Mouse (Mus musculus) limb, embryonic 13.5 days (tissue): ENCODE measurements around the gene Trim34b. TPM values are rescaled to one million over a fixed set of nuclear protein-coding genes. Genes with fewer than 3 reads are reported as not detected.
A peak's percentile ranks its signal among the peaks of the same experiment; 100 is the strongest.
"Not testable (repeated sequence)": the region's sequence is repeated elsewhere in the genome, so short reads cannot be mapped to it uniquely, and the experiment has no call there.

ENCODE experiments used
- ATAC-seq: fragments of 200-750 bp; cut with Nextera tagmentation; 2 replicates; pipeline ENCODE4 v1.8.0; 2017; ENCODE audit warnings: low read depth, moderate number of reproducible peaks, moderate TSS enrichment; ENCODE audit not compliant: low FRiP score
- H3K27ac ChIP-seq: fragments of 300-500 bp; sonication (generic); 2 replicates; pipeline ENCODE4 v1.5.1; 2015; ENCODE audit warnings: inconsistent platforms, mild to moderate bottlenecking, moderate library complexity
- H3K27me3 ChIP-seq: fragments of 300-500 bp; sonication (generic); 2 replicates; pipeline ENCODE4 v1.6.1; 2015; ENCODE audit warnings: mild to moderate bottlenecking, inconsistent platforms
- H3K36me3 ChIP-seq: fragments of 300-500 bp; sonication (generic); 2 replicates; pipeline ENCODE4 v1.6.1; 2015; ENCODE audit warnings: inconsistent platforms, mild to moderate bottlenecking, moderate library complexity
- H3K4me1 ChIP-seq: fragments of 300-500 bp; sonication (generic); 2 replicates; pipeline ENCODE4 v1.6.1; 2015; ENCODE audit warnings: inconsistent platforms
- H3K4me2 ChIP-seq: fragments of 300-500 bp; sonication (generic); replicated peaks from 2 replicates; pipeline ENCODE4 v1.6.1; 2015; ENCODE audit warnings: inconsistent platforms, mild to moderate bottlenecking, moderate library complexity
- H3K4me3 ChIP-seq: fragments of 300-500 bp; sonication (generic); 2 replicates; pipeline ENCODE4 v1.5.1; 2015; ENCODE audit warnings: moderate library complexity, mild to moderate bottlenecking, inconsistent platforms
- H3K9ac ChIP-seq: fragments of 300-500 bp; sonication (generic); 2 replicates; pipeline ENCODE4 v1.6.1; 2015; ENCODE audit warnings: mild to moderate bottlenecking, inconsistent platforms
- H3K9me3 ChIP-seq: fragments of 300-500 bp; sonication (generic); 2 replicates; pipeline ENCODE4 v1.6.1; 2016; ENCODE audit warnings: inconsistent platforms
- WGBS: fragments of 180-500 bp; shearing (Covaris S2); methylation state at CpG from one replicate; pipeline ENCODE4 v1.1.7; 2015; 5-methylcytosine and 5-hydroxymethylcytosine counted together
- polyA plus RNA-seq: library from polyadenylated mRNA; unstranded; fragments of >200 nt; fragmentation: Nextera tagmentation; extraction: Ambion mirVana; gene quantifications from 2 replicates; pipeline ENCODE4 v1.2.1, GENCODE M21; 2015

The Trim34b gene
- polyA plus RNA-seq: 0.17 TPM in 1 of 2 replicates, not detected in the other

- not testable (repeated sequence) for H3K9ac ChIP-seq, H3K4me3 ChIP-seq, H3K36me3 ChIP-seq, H3K4me2 ChIP-seq, H3K27ac ChIP-seq, ATAC-seq, H3K9me3 ChIP-seq, H3K4me1 ChIP-seq, H3K27me3 ChIP-seq
- 86% methylated on average over 2 of the region's 2 CpGs for WGBS
Observed at GRCm38 (mm10) chr7:104329171-104329570, at the start of gene Trim34b. Gene Trim34b, plus strand, starts transcription at chr7:104329471.

- H3K4me2 ChIP-seq: peak within 1 kb of the TSS; percentile 28
- H3K9ac ChIP-seq, H3K27me3 ChIP-seq, H3K27ac ChIP-seq, H3K4me1 ChIP-seq, H3K9me3 ChIP-seq, H3K36me3 ChIP-seq: not testable (repeated sequence)
- WGBS: 42% methylated on average over 14 of the region's 14 CpGs
- ATAC-seq: peak; percentile 61; the same call in 1 of the 2 replicates
- 0 out of 2 replicates have a peak within 1 kb of the TSS, but pooled peaks have one; percentile 11 for H3K4me3 ChIP-seq
Observed at GRCm38 (mm10) chr7:104287576-104288443, 41.5 kb upstream of the Trim34b start, which contains the start of gene Trim5. Gene Trim5, minus strand, starts transcription at chr7:104288094.

GRCm38 (mm10) chr7:104290641-104291040 is 38.6 kb upstream of the Trim34b start:
- H3K36me3 ChIP-seq: no peaks in the 10 kb centered on the region
- ATAC-seq: no peak
- H3K27me3 ChIP-seq: no peaks in the 10 kb centered on the region
- no peaks in the 10 kb centered on the region for H3K4me1 ChIP-seq
- H3K9ac ChIP-seq: no peak overlapping the region
- H3K4me3 ChIP-seq: no peak overlapping the region
- H3K9me3 ChIP-seq: no peaks in the 10 kb centered on the region
- no peak overlapping the region for H3K4me2 ChIP-seq
- WGBS: 85% methylated on average over 1 of the region's 1 CpGs
- H3K27ac ChIP-seq: no peak overlapping the region

- Histone ChIP-seq H3K36me3 (no peaks in the 10 kb centered on the region), H3K9ac (no peak overlapping the region), H3K4me2 (no peak overlapping the region), H3K27ac (no peak overlapping the region), H3K4me1 (no peaks in the 10 kb centered on the region), H3K9me3 (no peaks in the 10 kb centered on the region), H3K27me3 (no peaks in the 10 kb centered on the region), H3K4me3 (no peak overlapping the region)
- ATAC-seq: no peak
- WGBS: 85% methylated on average over 5 of the region's 5 CpGs
Observed at GRCm38 (mm10) chr7:104291638-104292400, 37.5 kb upstream of the Trim34b start.

GRCm38 (mm10) chr7:104314796-104315353 is 14.4 kb upstream of the Trim34b start:
- no peaks in the 10 kb centered on the region for H3K9me3 ChIP-seq
- ATAC-seq: 0 out of 2 replicates have a peak, but pooled peaks have one; percentile 59
- WGBS: 11% methylated on average over 15 of the region's 15 CpGs

GRCm38 (mm10) chr7:104315369-104316080 is 13.7 kb upstream of the Trim34b start, which contains the start of gene Trim12a:
Gene Trim12a, minus strand, starts transcription at chr7:104315466.
- Histone ChIP-seq H3K4me2 (peak within 1 kb of the TSS; percentile 60), H3K4me3 (peak within 1 kb of the TSS; percentile 46), H3K9ac (peak within 1 kb of the TSS; percentile 57)
- not testable (repeated sequence) for H3K36me3 ChIP-seq, H3K9me3 ChIP-seq, H3K27ac ChIP-seq, H3K4me1 ChIP-seq, H3K27me3 ChIP-seq
- 29% methylated on average over 4 of the region's 4 CpGs for WGBS
- ATAC-seq: peak; percentile 92

More at GRCm38 (mm10) chr7:104314796-104315353, 14.4 kb upstream of the Trim34b start:
- no peaks in the 10 kb centered on the region for H3K36me3 ChIP-seq
- H3K27ac ChIP-seq: no peak overlapping the region; the same call in 1 of the 2 replicates
- peak overlapping the region; percentile 46 for H3K4me3 ChIP-seq
- no peaks in the 10 kb centered on the region for H3K4me1 ChIP-seq
- H3K9ac ChIP-seq: peak overlapping the region; percentile 57
- no peaks in the 10 kb centered on the region for H3K27me3 ChIP-seq
- peak overlapping the region; percentile 60 for H3K4me2 ChIP-seq

- H3K9me3 ChIP-seq: no peaks in the 10 kb centered on the region
- ATAC-seq: no peak
- H3K27ac ChIP-seq: no peak overlapping the region
- H3K4me3 ChIP-seq: no peak overlapping the region
- no peaks in the 10 kb centered on the region for H3K4me1 ChIP-seq
- H3K9ac ChIP-seq: no peak overlapping the region
- no peaks in the 10 kb centered on the region for H3K27me3 ChIP-seq
- 74% methylated on average over 9 of the region's 9 CpGs for WGBS
- no peaks in the 10 kb centered on the region for H3K36me3 ChIP-seq
- no peak overlapping the region for H3K4me2 ChIP-seq
Observed at GRCm38 (mm10) chr7:104322028-104322427, 7.2 kb upstream of the Trim34b start.

GRCm38 (mm10) chr7:104335547-104335946 is 6.3 kb downstream of the Trim34b start:
- not testable (repeated sequence) for H3K27ac ChIP-seq, H3K9me3 ChIP-seq, ATAC-seq, H3K4me3 ChIP-seq, H3K4me2 ChIP-seq, H3K36me3 ChIP-seq, H3K4me1 ChIP-seq, H3K27me3 ChIP-seq, H3K9ac ChIP-seq
- WGBS: 79% methylated on average over 3 of the region's 3 CpGs

GRCm38 (mm10) chr7:104340744-104341143 is 11.5 kb downstream of the Trim34b start:
- H3K36me3 ChIP-seq, H3K27me3 ChIP-seq, ATAC-seq, H3K4me3 ChIP-seq, H3K9ac ChIP-seq, H3K4me2 ChIP-seq, H3K4me1 ChIP-seq, H3K9me3 ChIP-seq, H3K27ac ChIP-seq: not testable (repeated sequence)
- 80% methylated on average over 3 of the region's 4 CpGs for WGBS

GRCm38 (mm10) chr7:104348043-104348442 is 18.8 kb downstream of the Trim34b start:
- not testable (repeated sequence) for ATAC-seq, H3K4me3 ChIP-seq

More at GRCm38 (mm10) chr7:104348043-104348442, 18.8 kb downstream of the Trim34b start:
- H3K36me3 ChIP-seq, H3K4me1 ChIP-seq, H3K9ac ChIP-seq, H3K9me3 ChIP-seq, H3K27me3 ChIP-seq, H3K4me2 ChIP-seq, H3K27ac ChIP-seq: not testable (repeated sequence)
- WGBS: 84% methylated on average over 4 of the region's 4 CpGs
